Mouse (Mus musculus): ENCODE results near the gene Gm9821. TPM values are rescaled to one million over a fixed set of nuclear protein-coding genes. Genes with fewer than 3 reads are reported as not detected.
A peak's percentile ranks its signal among the peaks of the same experiment; 100 is the strongest.

Gm9821 gene
- polyA plus RNA-seq, 1 experiment from 2014 or later: 0.29 TPM

- Histone ChIP-seq H3K4me2 (replicated peaks) (no peak overlapping the region), H3K9ac (no peak overlapping the region), H3K9me3 (no peaks in the 10 kb centered on the region), H3K4me3 (no peak overlapping the region), H3K4me1 (peaks cover 6% of the 10 kb centered on the region), H3K36me3 (peaks cover 68% of the 10 kb centered on the region), H3K27ac (no peak overlapping the region), H3K27me3 (replicated peaks) (peaks cover 19% of the 10 kb centered on the region)
- ATAC-seq (ENCODE audit: low FRiP score, low read depth): no peak
- WGBS: 90% methylated on average over 7 of the region's 7 CpGs
Observed at GRCm38 (mm10) chr2:91917096-91917495, 28.4 kb upstream of the Gm9821 start.

GRCm38 (mm10) chr2:91920130-91920529, 25.4 kb upstream of the Gm9821 start:
- WGBS: 75% methylated on average over 4 of the region's 4 CpGs
- Histone ChIP-seq H3K9ac (no peak overlapping the region), H3K27me3 (replicated peaks) (peaks cover 46% of the 10 kb centered on the region)

GRCm38 (mm10) chr2:91921181-91921789, 24.2 kb upstream of the Gm9821 start:
- Histone ChIP-seq H3K4me2 (replicated peaks) (peak overlapping the region; percentile 91), H3K27me3 (replicated peaks) (peaks cover 49% of the 10 kb centered on the region), H3K27ac (no peak overlapping the region), H3K4me3 (peak overlapping the region; percentile 55), H3K36me3 (peaks cover 27% of the 10 kb centered on the region), H3K9me3 (no peaks in the 10 kb centered on the region), H3K9ac (peak overlapping the region; percentile 60; the same call in 1 of the 2 replicates), H3K4me1 (peaks cover 22% of the 10 kb centered on the region)
- ATAC-seq (ENCODE audit: low FRiP score, low read depth): no peak; the same call in 1 of the 2 replicates
- WGBS: 6% methylated on average over 31 of the region's 31 CpGs

More at GRCm38 (mm10) chr2:91920130-91920529, 25.4 kb upstream of the Gm9821 start:
- peaks cover 39% of the 10 kb centered on the region for H3K36me3 ChIP-seq
- no peak overlapping the region for H3K4me3 ChIP-seq
- no peak overlapping the region for H3K27ac ChIP-seq
- no peak for ATAC-seq (ENCODE audit: low FRiP score, low read depth)
- H3K9me3 ChIP-seq: no peaks in the 10 kb centered on the region
- H3K4me2 ChIP-seq (replicated peaks): no peak overlapping the region
- peaks cover 22% of the 10 kb centered on the region for H3K4me1 ChIP-seq

- Histone ChIP-seq H3K36me3 (peaks cover 20% of the 10 kb centered on the region), H3K4me1 (peaks cover 22% of the 10 kb centered on the region), H3K27me3 (replicated peaks) (peaks cover 49% of the 10 kb centered on the region), H3K27ac (no peak overlapping the region), H3K9me3 (no peaks in the 10 kb centered on the region), H3K4me2 (replicated peaks) (peak overlapping the region; percentile 91), H3K4me3 (peak overlapping the region; percentile 55), H3K9ac (peak overlapping the region; percentile 60)
- under 1% methylated on average over 64 of the region's 64 CpGs for WGBS
- ATAC-seq (ENCODE audit: low FRiP score, low read depth): peak; percentile 68
Observed at GRCm38 (mm10) chr2:91921790-91922570, 23.5 kb upstream of the Gm9821 start.

- ATAC-seq (ENCODE audit: low FRiP score, low read depth): peak; percentile 3; the same call in 1 of the 2 replicates
- H3K4me2 ChIP-seq (replicated peaks): peak overlapping the region; percentile 91
- H3K4me3 ChIP-seq: peak overlapping the region; percentile 55
- H3K27ac ChIP-seq: no peak overlapping the region
- H3K9ac ChIP-seq: peak overlapping the region; percentile 60
- peaks cover 49% of the 10 kb centered on the region for H3K27me3 ChIP-seq (replicated peaks)
- peaks cover 12% of the 10 kb centered on the region for H3K36me3 ChIP-seq
- 3% methylated on average over 37 of the region's 37 CpGs for WGBS
- no peaks in the 10 kb centered on the region for H3K9me3 ChIP-seq
- peaks cover 22% of the 10 kb centered on the region for H3K4me1 ChIP-seq
Observed at GRCm38 (mm10) chr2:91922586-91923414, 22.7 kb upstream of the Gm9821 start.

- Histone ChIP-seq H3K4me3 (peak overlapping the region; percentile 27), H3K4me2 (replicated peaks) (peak overlapping the region; percentile 91), H3K9ac (no peak overlapping the region), H3K36me3 (peaks cover 4% of the 10 kb centered on the region; the same call in 1 of the 2 replicates), H3K27ac (no peak overlapping the region), H3K27me3 (replicated peaks) (peaks cover 49% of the 10 kb centered on the region), H3K4me1 (peaks cover 29% of the 10 kb centered on the region), H3K9me3 (no peaks in the 10 kb centered on the region)
- WGBS: 5% methylated on average over 54 of the region's 54 CpGs
- no peak for ATAC-seq (ENCODE audit: low FRiP score, low read depth)
Observed at GRCm38 (mm10) chr2:91923415-91924337, 21.8 kb upstream of the Gm9821 start.

GRCm38 (mm10) chr2:91924726-91925125, 20.8 kb upstream of the Gm9821 start:
- WGBS: 56% methylated on average over 1 of the region's 1 CpGs

GRCm38 (mm10) chr2:91925442-91925841, 20.1 kb upstream of the Gm9821 start:
- Histone ChIP-seq H3K9ac (no peak overlapping the region), H3K4me3 (no peak overlapping the region), H3K9me3 (no peaks in the 10 kb centered on the region), H3K27me3 (replicated peaks) (peaks cover 46% of the 10 kb centered on the region), H3K27ac (no peak overlapping the region), H3K4me2 (replicated peaks) (no peak overlapping the region), H3K36me3 (no peaks in the 10 kb centered on the region), H3K4me1 (peaks cover 40% of the 10 kb centered on the region)
- ATAC-seq (ENCODE audit: low FRiP score, low read depth): no peak
- 88% methylated on average over 15 of the region's 15 CpGs for WGBS

More at GRCm38 (mm10) chr2:91924726-91925125, 20.8 kb upstream of the Gm9821 start:
- Histone ChIP-seq H3K4me2 (replicated peaks) (no peak overlapping the region), H3K4me3 (no peak overlapping the region), H3K27me3 (replicated peaks) (peaks cover 49% of the 10 kb centered on the region), H3K36me3 (no peaks in the 10 kb centered on the region), H3K9me3 (no peaks in the 10 kb centered on the region), H3K27ac (no peak overlapping the region), H3K4me1 (peaks cover 36% of the 10 kb centered on the region), H3K9ac (no peak overlapping the region)
- ATAC-seq (ENCODE audit: low FRiP score, low read depth): no peak

- ATAC-seq (ENCODE audit: low FRiP score, low read depth): no peak
- no peak within 1 kb of the TSS for H3K27ac ChIP-seq
- no peaks in the 10 kb centered on the region for H3K9me3 ChIP-seq
- 88% methylated on average over 3 of the region's 3 CpGs for WGBS
- H3K4me2 ChIP-seq (replicated peaks): peak within 1 kb of the TSS; percentile 79
- peaks cover 48% of the 10 kb centered on the region for H3K4me1 ChIP-seq
- no peaks in the 10 kb centered on the region for H3K36me3 ChIP-seq
- no peak within 1 kb of the TSS for H3K4me3 ChIP-seq
- H3K27me3 ChIP-seq (replicated peaks): peaks cover 31% of the 10 kb centered on the region
- H3K9ac ChIP-seq: no peak within 1 kb of the TSS
Observed at GRCm38 (mm10) chr2:91926949-91927348, 18.6 kb upstream of the Gm9821 start, which contains the start of gene Chrm4. Gene Chrm4 (plus strand): TSS chr2:91927249.

GRCm38 (mm10) chr2:91927826-91928533, 17.5 kb upstream of the Gm9821 start:
- no peaks in the 10 kb centered on the region for H3K36me3 ChIP-seq
- peak overlapping the region; percentile 79 for H3K4me2 ChIP-seq (replicated peaks)
- no peak for ATAC-seq (ENCODE audit: low FRiP score, low read depth)
- H3K4me1 ChIP-seq: peaks cover 48% of the 10 kb centered on the region
- H3K9me3 ChIP-seq: no peaks in the 10 kb centered on the region
- H3K27me3 ChIP-seq (replicated peaks): peaks cover 20% of the 10 kb centered on the region
- H3K27ac ChIP-seq: no peak overlapping the region
- H3K9ac ChIP-seq: no peak overlapping the region
- H3K4me3 ChIP-seq: no peak overlapping the region
- 41% methylated on average over 34 of the region's 34 CpGs for WGBS
